Mouse (Mus musculus) lung, postnatal 0 days (tissue): ENCODE data around the gene Sbk2. TPM values are rescaled to one million over a fixed set of nuclear protein-coding genes. Genes with fewer than 3 reads are reported as not detected.

Source experiments
- ATAC-seq: fragments of 200-750 bp; cut with Nextera tagmentation; 2 replicates; pipeline ENCODE4 v1.8.0; 2017; ENCODE audit warnings: moderate library complexity
- DNase-seq: peaks from one replicate; pipeline ENCODE4 v3.0.0-alpha.2; 2016; ENCODE audit warnings: low spot score
- H3K27ac ChIP-seq: fragments of 300-500 bp; sonication (generic); 2 replicates; pipeline ENCODE4 v1.5.1; 2014; ENCODE audit warnings: antibody characterized with exemption, mild to moderate bottlenecking, low read length, mixed read lengths
- H3K27me3 ChIP-seq: fragments of 300-500 bp; sonication (generic); replicated peaks from 2 replicates; pipeline ENCODE4 v1.6.1; 2014; ENCODE audit warnings: low read length, mixed read lengths; ENCODE audit not compliant: insufficient read depth
- H3K36me3 ChIP-seq: fragments of 300-500 bp; sonication (generic); 2 replicates; pipeline ENCODE4 v1.6.1; 2014; ENCODE audit warnings: low read length, mixed read lengths; ENCODE audit not compliant: insufficient read depth
- H3K4me1 ChIP-seq: fragments of 300-500 bp; sonication (generic); 2 replicates; pipeline ENCODE4 v1.6.1; 2014; ENCODE audit warnings: antibody characterized with exemption, low read depth, low read length, mixed read lengths; ENCODE audit not compliant: insufficient read depth
- H3K4me2 ChIP-seq: fragments of 300-500 bp; sonication (generic); replicated peaks from 2 replicates; pipeline ENCODE4 v1.6.1; 2014; ENCODE audit warnings: low read depth, mild to moderate bottlenecking, low read length, moderate library complexity, mixed read lengths
- H3K4me3 ChIP-seq: fragments of 300-500 bp; sonication (generic); 2 replicates; pipeline ENCODE4 v1.5.1; 2014; ENCODE audit warnings: low read depth, low read length
- H3K9ac ChIP-seq: fragments of 300-500 bp; sonication (generic); replicated peaks from 2 replicates; pipeline ENCODE4 v1.6.1; 2014; ENCODE audit warnings: low read depth, mild to moderate bottlenecking
- H3K9me3 ChIP-seq: fragments of 300-500 bp; sonication (generic); 2 replicates; pipeline ENCODE4 v1.6.1; 2016; ENCODE audit warnings: low read length, mixed read lengths
- CTCF ChIP-seq: IDR thresholded peaks from 2 replicates; pipeline ENCODE4 v1.5.1; 2016; ENCODE audit warnings: antibody characterized with exemption, mild to moderate bottlenecking
- EP300 ChIP-seq: IDR thresholded peaks from 2 replicates; pipeline ENCODE4 v1.6.1; 2016; ENCODE audit warnings: antibody characterized with exemption, mild to moderate bottlenecking, control low read depth
- WGBS: fragments of 180-500 bp; shearing (Covaris S2); extraction: QIAGEN DNeasy Blood & Tissue Kit; methylation state at CpG from one replicate; pipeline ENCODE4 v1.1.7; 2014; 5-methylcytosine and 5-hydroxymethylcytosine counted together
- polyA plus RNA-seq: library from polyadenylated mRNA; unstranded; fragments of >200 nt; fragmentation: Nextera tagmentation; extraction: Ambion mirVana; gene quantifications from 2 replicates; pipeline ENCODE4 v1.2.1, GENCODE M21; 2015

The Sbk2 gene
- polyA plus RNA-seq, 1 experiment from 2014 or later, result 0.19 TPM

- no peaks in the 10 kb centered on the region for H3K36me3 ChIP-seq
- 60% methylated on average over 5 of the region's 5 CpGs for WGBS
Measured at GRCm38 (mm10) chr7:4963527-4963926, 679 bp downstream of the Sbk2 start.

GRCm38 (mm10) chr7:4957361-4957760, 6.8 kb downstream of the Sbk2 start:
- no peak for ATAC-seq
- H3K9me3 ChIP-seq, result no peaks in the 10 kb centered on the region
- H3K27ac ChIP-seq, result no peak overlapping the region
- no peak overlapping the region for H3K4me3 ChIP-seq
- no peaks in the 10 kb centered on the region for H3K36me3 ChIP-seq
- DNase-seq, result no peak
- H3K9ac ChIP-seq, result no peak overlapping the region
- TF ChIP-seq EP300 (no peak), CTCF (no peak)
- WGBS, result 79% methylated on average over 10 of the region's 10 CpGs
- H3K27me3 ChIP-seq, result no peaks in the 10 kb centered on the region
- no peaks in the 10 kb centered on the region for H3K4me1 ChIP-seq
- no peak overlapping the region for H3K4me2 ChIP-seq

More at GRCm38 (mm10) chr7:4963527-4963926, 679 bp downstream of the Sbk2 start:
- Histone ChIP-seq H3K27ac (no peak overlapping the region), H3K4me1 (no peaks in the 10 kb centered on the region), H3K27me3 (no peaks in the 10 kb centered on the region), H3K9me3 (no peaks in the 10 kb centered on the region), H3K4me3 (no peak overlapping the region), H3K9ac (no peak overlapping the region), H3K4me2 (no peak overlapping the region)
- DNase-seq, result no peak
- no peak; the same call in 1 of the 2 replicates for ATAC-seq
- TF ChIP-seq CTCF, result no peak; the same call in 1 of the 2 replicates
- no peak for TF ChIP-seq EP300

GRCm38 (mm10) chr7:4953815-4954445, 10.3 kb downstream of the Sbk2 start:
- Histone ChIP-seq H3K9me3 (no peaks in the 10 kb centered on the region), H3K9ac (no peak overlapping the region), H3K4me1 (no peaks in the 10 kb centered on the region), H3K36me3 (no peaks in the 10 kb centered on the region), H3K27me3 (no peaks in the 10 kb centered on the region), H3K27ac (no peak overlapping the region), H3K4me2 (no peak overlapping the region), H3K4me3 (no peak overlapping the region)
- WGBS, result 12% methylated on average over 10 of the region's 10 CpGs
- peak; percentile 40 for DNase-seq
- no peak for TF ChIP-seq CTCF
- TF ChIP-seq EP300, result no peak
- ATAC-seq, result peak; percentile 58

- H3K4me2 ChIP-seq, result no peak overlapping the region
- H3K4me1 ChIP-seq, result no peaks in the 10 kb centered on the region
- no peaks in the 10 kb centered on the region for H3K27me3 ChIP-seq
- H3K27ac ChIP-seq, result no peak overlapping the region
- no peaks in the 10 kb centered on the region for H3K36me3 ChIP-seq
- TF ChIP-seq EP300 (no peak), CTCF (no peak)
- DNase-seq (no peak), ATAC-seq (no peak)
- WGBS, result 80% methylated on average over 19 of the region's 19 CpGs
- H3K4me3 ChIP-seq, result no peak overlapping the region
- no peak overlapping the region for H3K9ac ChIP-seq
- H3K9me3 ChIP-seq, result no peaks in the 10 kb centered on the region
Measured at GRCm38 (mm10) chr7:4950561-4951342, 13.5 kb downstream of the Sbk2 start.

GRCm38 (mm10) chr7:4948386-4948785, 15.8 kb downstream of the Sbk2 start:
- no peak for ATAC-seq
- no peak overlapping the region for H3K4me3 ChIP-seq
- H3K9me3 ChIP-seq, result no peaks in the 10 kb centered on the region
- no peaks in the 10 kb centered on the region for H3K27me3 ChIP-seq
- no peak for DNase-seq
- H3K4me2 ChIP-seq, result no peak overlapping the region
- TF ChIP-seq CTCF, result no peak
- no peak for TF ChIP-seq EP300
- H3K36me3 ChIP-seq, result no peaks in the 10 kb centered on the region
- H3K9ac ChIP-seq, result no peak overlapping the region
- WGBS, result 29% methylated on average over 6 of the region's 6 CpGs
- no peaks in the 10 kb centered on the region for H3K4me1 ChIP-seq
- H3K27ac ChIP-seq, result no peak overlapping the region

GRCm38 (mm10) chr7:4947855-4948254, 16.4 kb downstream of the Sbk2 start:
- 13% methylated on average over 2 of the region's 2 CpGs for WGBS
- TF ChIP-seq CTCF (no peak), EP300 (no peak)
- 0 out of 2 replicates have a peak, but pooled peaks have one; percentile 13 for ATAC-seq
- Histone ChIP-seq H3K4me2 (no peak overlapping the region), H3K27me3 (no peaks in the 10 kb centered on the region), H3K27ac (no peak overlapping the region), H3K4me1 (no peaks in the 10 kb centered on the region), H3K36me3 (no peaks in the 10 kb centered on the region), H3K9ac (no peak overlapping the region), H3K9me3 (no peaks in the 10 kb centered on the region), H3K4me3 (no peak overlapping the region)
- DNase-seq, result no peak
